Comparison of ENCODE assay signal across 14 mouse cellular contexts in the genomic region with DNA sequence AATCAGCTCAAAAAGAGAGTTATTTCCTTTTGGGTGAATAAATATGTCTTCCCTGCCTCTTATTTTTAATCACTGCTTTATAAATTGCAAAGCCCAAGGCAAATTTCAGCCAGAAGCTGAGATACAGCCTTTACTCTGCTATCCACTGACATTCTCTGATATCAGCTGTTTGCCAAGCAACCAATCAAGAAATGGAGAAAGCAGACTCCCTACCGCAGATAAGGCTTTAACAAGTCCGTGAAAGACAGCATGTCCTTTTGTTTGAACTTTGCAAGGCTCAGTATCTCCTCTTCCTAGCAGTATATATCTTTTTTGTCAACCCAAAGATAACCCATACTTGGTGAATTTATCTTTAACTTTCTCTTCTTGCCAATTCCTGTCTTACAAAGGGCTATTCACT.
"Had no signal": no experiment of that assay in that cellular context is flagged by ENCODE, and none has a peak within 500 bp of the region (broad histone marks: within the 10 kb centered on the region; RNA-seq: fewer than 3 reads in every experiment).

No protein-coding gene starts in this region.

- DNase-seq: lung, adult 18-20 months; lung, embryonic 14.5 days; lung, postnatal 10 days; lung, postnatal 4 days; right cerebral cortex, postnatal 14 days; thymus, adult 2 months; thymus, postnatal 25 days; thymus, postnatal 4 days had no signal

- H3K4me3 ChIP-seq: liver, embryonic 12.5 days; midbrain, embryonic 15.5 days; neural tube, embryonic 12.5 days; stomach, embryonic 15.5 days had no signal

- H3K4me1 ChIP-seq: liver, embryonic 12.5 days; neural tube, embryonic 12.5 days; stomach, embryonic 15.5 days had no signal

- ATAC-seq: liver, embryonic 12.5 days; midbrain, embryonic 15.5 days had no signal

- H3K36me3 ChIP-seq: liver, embryonic 12.5 days; midbrain, embryonic 15.5 days; neural tube, embryonic 12.5 days; stomach, embryonic 15.5 days had no signal

- H3K27me3 ChIP-seq: liver, embryonic 12.5 days; midbrain, embryonic 15.5 days; neural tube, embryonic 12.5 days; stomach, embryonic 15.5 days had no signal

- H3K9me3 ChIP-seq: liver, embryonic 12.5 days; midbrain, embryonic 15.5 days; neural tube, embryonic 12.5 days; stomach, embryonic 15.5 days had no signal

- H3K27ac ChIP-seq: liver, embryonic 12.5 days; liver, embryonic 14.5 days; midbrain, embryonic 15.5 days; neural tube, embryonic 12.5 days; stomach, embryonic 15.5 days; stomach, postnatal 0 days had no signal

- H3K9ac ChIP-seq: liver, embryonic 12.5 days; liver, embryonic 14.5 days; lung, embryonic 14.5 days; midbrain, embryonic 15.5 days; neural tube, embryonic 12.5 days; stomach, embryonic 15.5 days had no signal

- H3K4me2 ChIP-seq: liver, embryonic 12.5 days; lung, embryonic 14.5 days; midbrain, embryonic 15.5 days; neural tube, embryonic 12.5 days; stomach, embryonic 15.5 days had no signal
